Mouse (Mus musculus) liver (tissue): ENCODE measurements around the gene Ltbp2.
A peak's percentile ranks its signal among the peaks of the same experiment; 100 is the strongest.

Experiments used
- DNase-seq: peaks from one replicate; pipeline ENCODE4 v3.0.0-alpha.2; 2020; ENCODE audit warnings: mixed read lengths

The Ltbp2 gene

GRCm38 (mm10) chr12:84875761-84876480 lies 411 bp downstream of the Ltbp2 start:
- DNase-seq = no peak

DNA sequence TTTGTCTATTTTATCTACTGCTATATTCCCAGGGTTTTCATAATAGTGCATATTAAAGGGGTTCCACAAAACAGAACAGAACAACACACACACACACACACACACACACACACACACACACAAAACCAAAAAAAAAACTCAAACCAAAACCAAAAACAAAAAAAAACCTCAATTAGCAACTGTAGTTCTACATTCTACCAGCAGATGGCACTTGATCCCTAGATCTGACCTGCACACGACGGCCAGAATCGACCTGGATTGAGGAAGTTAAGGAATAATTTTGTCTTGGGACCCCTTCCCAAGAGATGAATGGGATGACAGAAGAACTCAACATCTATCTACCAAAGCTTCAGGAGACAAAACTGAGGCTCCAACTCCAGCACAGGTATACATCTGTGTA lies 2.9 kb downstream of the Ltbp2 start:
- DNase-seq = no peak

DNA sequence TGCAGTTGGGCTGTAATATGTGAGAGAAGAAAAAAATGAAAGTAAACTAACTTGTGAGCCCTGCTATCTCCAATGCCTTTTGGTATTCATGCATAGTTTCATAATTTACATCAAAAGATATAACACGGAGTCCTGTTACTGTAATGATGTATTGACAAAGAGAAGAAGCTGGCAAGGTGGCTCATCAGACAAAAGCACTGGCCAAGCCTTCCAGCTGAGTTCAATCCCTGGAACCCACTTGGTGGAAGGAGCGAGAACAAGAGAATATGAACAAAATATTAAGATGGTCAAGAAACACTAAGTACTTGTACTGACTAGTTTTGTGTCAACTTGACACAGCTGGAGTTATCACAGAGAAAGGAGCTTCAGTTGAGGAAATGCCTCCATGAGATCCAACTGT lies 4.0 kb downstream of the Ltbp2 start:
- no peak for DNase-seq

DNA sequence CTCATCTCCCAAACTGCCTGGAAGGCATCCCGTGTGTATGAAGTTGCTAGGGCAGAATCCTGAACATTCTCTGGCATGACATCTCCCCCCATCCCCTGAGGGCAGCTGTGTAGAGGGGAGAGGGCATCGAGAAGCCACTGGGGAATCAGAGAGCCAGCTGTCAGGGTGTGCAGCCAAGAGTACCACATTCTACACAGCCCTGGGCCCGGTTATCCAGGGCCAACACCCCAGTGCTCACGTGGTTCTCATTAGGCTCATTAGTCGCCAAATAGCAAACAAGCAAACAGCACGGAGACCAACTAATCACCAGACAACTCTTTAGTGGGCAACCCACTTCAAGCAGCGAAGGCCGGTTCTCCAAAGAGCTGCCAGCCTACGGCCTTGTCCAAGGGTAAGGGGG lies 10.9 kb downstream of the Ltbp2 start:
- no peak for DNase-seq

DNA sequence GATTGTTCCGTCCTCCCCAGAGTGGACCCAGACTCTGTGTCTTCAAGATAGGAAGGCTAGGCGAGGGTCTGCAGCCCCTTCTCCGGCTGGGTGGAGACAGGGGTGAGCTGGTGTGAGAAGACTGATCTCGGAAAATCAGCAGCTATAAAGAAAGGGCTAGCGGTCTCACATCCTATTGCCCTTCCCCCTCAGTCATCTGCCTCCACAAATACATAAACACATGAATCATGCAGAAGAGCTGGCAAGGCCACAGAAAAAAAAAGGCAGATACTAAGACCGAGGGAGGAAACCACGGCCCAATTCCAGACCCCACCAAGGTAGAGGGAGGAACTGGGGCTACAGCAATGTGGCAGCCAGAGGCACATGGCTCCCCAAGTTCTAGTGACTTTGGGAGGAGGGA lies 11.5 kb downstream of the Ltbp2 start:
- DNase-seq = no peak

DNA sequence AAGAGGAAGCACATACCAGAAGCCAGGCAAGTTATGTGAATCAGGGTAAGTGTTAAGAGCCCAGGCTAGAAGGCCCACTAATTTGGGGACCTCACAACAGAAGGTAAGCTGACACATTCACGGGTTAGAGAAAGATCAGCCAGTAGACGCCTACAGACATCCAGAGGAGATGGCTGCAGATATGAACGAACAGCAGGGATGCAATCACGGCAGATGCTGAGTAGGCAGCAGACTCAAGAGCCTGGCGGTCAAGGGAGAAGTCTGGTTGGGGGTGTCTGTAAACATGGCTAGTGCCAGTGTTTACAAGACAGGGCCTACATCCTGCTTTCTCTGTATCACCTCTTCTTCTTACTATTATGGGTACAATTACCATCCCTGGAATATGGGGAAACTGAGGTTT lies 13.1 kb downstream of the Ltbp2 start:
- DNase-seq = no peak

GRCm38 (mm10) chr12:84862136-84862910 lies 14.0 kb downstream of the Ltbp2 start:
- no peak for DNase-seq

- peak; percentile 30 for DNase-seq
Observed at GRCm38 (mm10) chr12:84858149-84859113, 17.9 kb downstream of the Ltbp2 start.

DNA sequence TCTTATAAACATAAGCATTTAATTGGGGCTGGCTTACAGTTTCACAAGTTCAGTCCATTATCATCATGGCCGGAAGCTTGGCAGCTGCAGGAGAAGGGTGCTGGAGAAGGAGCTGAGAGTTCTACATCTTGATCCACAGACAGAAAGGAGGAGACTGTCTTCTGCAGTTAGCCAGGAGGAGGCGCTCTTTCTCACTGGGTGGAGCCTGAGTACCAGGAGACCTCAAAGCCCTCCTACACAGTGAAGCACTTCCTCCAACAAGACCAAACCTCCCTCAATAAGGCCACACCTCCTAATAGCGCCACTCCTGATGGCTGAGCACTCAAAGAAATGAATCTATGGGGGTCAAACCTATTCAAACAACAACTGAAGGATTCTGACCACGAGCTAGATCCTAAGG lies 18.6 kb downstream of the Ltbp2 start:
- DNase-seq = peak; percentile 74

DNA sequence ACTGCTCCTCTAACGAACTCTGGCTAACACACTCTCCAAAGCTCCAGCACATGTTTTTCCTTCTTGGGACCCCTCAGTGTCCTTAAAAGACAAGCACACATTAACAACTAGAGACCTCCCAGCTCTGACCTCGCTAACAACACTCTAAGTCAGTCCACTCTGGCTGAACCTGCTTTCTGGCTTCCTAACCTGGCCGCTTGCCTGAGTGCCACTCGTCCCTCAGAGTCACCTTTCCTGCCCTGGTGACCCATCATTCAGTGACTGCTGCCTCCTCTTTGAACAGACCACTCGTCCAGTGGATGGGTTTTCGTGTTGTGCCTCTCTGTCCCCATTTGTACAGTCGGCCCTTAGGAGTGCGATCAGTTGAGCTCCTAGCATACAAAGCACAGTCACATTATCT lies 19.8 kb downstream of the Ltbp2 start:
- DNase-seq = no peak

DNA sequence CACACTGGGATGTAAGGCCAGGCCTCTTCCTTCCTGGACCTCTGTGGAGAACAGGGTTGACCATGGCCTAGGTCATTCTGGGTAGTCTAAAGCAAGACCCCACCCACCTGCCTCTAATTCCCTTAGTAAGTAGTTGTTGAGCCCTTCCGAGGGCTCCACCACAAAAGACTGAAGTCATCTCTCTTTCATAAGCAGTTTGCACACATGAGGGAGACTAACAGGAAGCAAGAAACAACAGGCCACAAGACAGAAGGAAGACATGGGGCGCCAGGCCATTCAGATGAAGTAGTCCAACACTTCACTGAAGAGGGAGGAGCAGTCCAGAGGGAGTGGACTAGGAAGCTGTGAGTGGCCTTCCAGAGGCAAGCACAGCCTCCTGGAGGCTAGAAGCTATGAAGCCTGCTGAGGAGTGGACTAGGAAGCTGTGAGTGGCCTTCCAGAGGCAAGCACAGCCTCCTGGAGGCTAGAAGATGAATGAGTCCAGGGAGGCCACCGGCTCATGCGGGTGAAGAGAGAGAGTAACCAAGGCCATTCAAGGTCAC lies 21.2 kb downstream of the Ltbp2 start:
- peak; percentile 66 for DNase-seq

DNA sequence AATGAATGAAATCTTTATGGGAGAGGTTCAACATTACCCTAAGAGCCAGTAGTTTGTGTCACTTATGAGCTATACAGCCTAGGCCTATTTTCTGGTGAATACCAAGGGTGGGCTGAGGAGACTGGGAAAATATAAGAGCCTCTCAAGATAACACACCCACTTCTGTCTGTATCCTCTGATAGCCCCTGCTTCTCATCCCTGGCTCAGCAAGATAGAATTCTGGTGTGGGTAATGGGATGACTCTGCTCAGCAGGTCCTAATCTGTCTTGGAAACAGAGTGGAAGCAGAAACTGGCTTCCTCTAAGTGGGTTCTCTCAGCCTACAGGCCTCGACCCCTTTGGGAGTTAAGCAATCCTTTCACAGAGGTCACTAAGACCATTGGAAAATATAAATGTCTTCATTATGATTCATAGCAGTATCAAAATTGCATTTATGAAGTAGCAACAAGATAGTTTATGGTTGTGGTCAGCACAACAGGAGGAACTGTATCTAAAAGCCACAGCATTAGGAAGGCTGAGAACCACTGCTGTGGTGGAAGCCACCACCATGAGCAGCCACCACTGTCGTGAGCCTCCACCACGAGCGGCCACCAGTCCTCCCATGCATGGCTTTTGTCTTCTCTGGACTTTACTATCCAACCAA lies 21.8 kb downstream of the Ltbp2 start:
- DNase-seq = peak; percentile 71

- DNase-seq = no peak
Observed at GRCm38 (mm10) chr12:84851403-84852040, 24.8 kb downstream of the Ltbp2 start.

DNA sequence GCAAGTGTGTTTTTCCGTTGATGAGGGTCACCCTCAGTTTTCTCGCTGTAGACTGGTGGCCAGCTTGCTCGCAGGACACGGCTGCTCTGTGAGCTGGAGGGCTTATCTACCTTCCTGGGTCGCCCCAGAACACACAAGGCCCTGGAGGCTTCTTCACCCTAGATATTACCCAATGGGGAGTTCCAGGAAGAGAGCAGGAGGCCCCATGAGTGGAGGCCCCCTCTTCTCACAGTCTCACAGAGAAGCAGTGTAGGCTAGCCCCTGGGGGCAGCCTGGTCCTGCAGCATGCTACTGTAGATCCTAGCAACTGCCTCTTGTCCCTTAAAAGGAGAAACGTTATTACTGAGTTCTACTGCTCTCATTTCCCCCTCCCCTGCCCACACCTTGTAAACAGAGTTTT lies 28.4 kb downstream of the Ltbp2 start:
- DNase-seq = peak; percentile 58

DNA sequence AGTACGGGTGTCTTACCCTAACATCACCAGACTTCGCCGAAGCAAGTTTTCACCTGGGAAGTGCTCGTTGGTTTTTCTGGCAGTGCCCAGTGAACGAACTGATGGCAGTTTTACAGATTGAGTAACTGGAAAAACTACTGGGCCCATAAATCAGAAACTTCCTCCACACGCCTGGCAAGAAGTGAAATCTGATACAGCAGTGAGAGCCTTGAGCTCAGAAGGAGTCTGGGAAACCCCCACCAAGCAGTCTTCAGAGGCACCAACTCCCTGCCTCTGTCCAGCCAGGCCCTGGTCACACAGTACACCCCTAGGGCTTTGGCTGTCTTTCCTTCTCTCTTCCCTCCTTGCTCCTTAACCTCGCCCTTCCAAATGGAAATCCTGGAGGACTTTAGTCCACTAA lies 28.9 kb downstream of the Ltbp2 start:
- no peak for DNase-seq

GRCm38 (mm10) chr12:84846594-84847014 lies 29.7 kb downstream of the Ltbp2 start:
- no peak for DNase-seq

- DNase-seq = no peak
Observed at GRCm38 (mm10) chr12:84842706-84843105, 33.6 kb downstream of the Ltbp2 start.

DNA sequence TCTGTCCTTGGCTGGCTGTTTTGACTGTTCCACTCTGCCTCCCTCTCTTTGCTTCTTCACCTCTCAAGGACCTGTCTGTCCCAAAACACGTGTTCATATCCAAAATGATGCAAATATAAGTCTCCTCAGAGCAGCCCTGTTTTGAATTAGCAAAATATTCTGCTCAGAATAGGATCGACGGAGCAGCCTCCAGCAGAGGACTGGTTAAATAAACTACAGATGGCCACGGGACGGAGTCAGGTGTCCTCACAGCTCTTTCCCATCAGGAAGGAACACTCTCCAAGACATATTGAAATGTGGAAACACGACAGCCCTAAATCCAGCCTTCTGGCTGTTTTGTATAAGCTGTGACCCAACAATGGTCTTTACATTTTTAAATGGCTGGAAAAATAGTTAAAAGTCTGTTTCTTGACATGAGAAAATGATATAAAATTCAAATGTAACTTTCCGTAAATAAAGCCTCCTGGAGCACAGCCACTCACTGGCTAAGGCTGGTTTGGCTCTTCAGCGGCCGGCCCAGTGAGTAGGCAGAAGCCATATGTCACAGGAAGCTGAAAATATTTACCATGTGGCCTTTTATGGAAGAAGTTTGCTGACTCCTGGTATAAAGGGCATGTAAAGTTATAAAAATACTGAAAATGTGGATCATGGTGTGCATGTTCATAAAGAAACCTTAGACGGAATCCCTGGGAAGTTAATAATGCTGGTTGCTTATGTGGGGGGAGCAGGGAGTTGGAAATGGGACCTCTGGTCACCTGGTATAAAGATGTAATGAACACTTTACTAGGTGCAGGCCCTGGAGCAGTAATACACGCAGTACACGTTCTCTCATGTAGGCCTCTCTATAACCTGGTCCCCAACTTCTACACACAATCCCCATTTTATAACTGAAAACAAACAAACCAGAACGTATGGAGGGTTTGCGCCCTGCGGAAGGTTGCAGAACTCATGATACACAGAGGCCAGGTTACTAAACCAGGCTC lies 34.9 kb downstream of the Ltbp2 start:
- no peak for DNase-seq

DNA sequence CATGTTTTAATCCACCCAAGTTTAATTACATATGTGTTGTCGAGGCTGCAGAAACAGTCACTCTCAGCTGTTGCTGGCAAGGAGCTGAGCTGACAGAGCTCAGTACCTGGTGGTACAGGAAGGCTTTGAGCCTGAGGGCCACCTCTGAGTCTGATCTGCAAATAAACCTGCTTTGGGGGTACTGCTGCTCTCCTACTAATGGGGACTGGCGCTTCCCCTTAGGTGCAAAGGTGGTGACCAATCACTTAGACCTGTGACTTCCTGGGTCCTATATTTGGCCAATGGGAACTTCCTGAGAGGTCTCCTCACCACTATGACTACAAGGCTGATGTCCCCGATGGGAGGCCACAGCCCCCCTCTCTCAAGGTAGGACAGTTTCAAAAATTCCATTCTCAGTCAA lies 35.6 kb downstream of the Ltbp2 start:
- no peak for DNase-seq

- no peak for DNase-seq
Observed at GRCm38 (mm10) chr12:84839965-84840364, 36.4 kb downstream of the Ltbp2 start.

GRCm38 (mm10) chr12:84835626-84836025 lies 40.7 kb downstream of the Ltbp2 start:
- DNase-seq = no peak
